Mouse (Mus musculus) embryonic facial prominence, embryonic 10.5 days (tissue): ENCODE results near the gene Tstd1. TPM values are rescaled to one million over a fixed set of nuclear protein-coding genes. Genes with fewer than 3 reads are reported as not detected.

ENCODE experiments used
- DNase-seq: peaks from one replicate; pipeline ENCODE4 v3.0.0-alpha.2; 2017; ENCODE audit warnings: low spot score
- H3K27ac ChIP-seq: fragments of 300-500 bp; sonication (generic); replicated peaks from 2 replicates; pipeline ENCODE4 v1.5.1; 2016; ENCODE audit warnings: mild to moderate bottlenecking
- H3K27me3 ChIP-seq: fragments of 300-500 bp; sonication (generic); replicated peaks from 2 replicates; pipeline ENCODE4 v1.6.1; 2016; ENCODE audit warnings: low read depth, mild to moderate bottlenecking; ENCODE audit not compliant: poor library complexity, severe bottlenecking
- H3K36me3 ChIP-seq: fragments of 300-500 bp; sonication (generic); replicated peaks from 2 replicates; pipeline ENCODE4 v1.6.1; 2016; ENCODE audit warnings: mild to moderate bottlenecking, moderate library complexity
- H3K4me1 ChIP-seq: fragments of 300-500 bp; sonication (generic); 2 replicates; pipeline ENCODE4 v1.6.1; 2016
- H3K4me3 ChIP-seq: fragments of 300-500 bp; sonication (generic); 2 replicates; pipeline ENCODE4 v1.5.1; 2016; ENCODE audit warnings: mild to moderate bottlenecking, moderate library complexity
- H3K9me3 ChIP-seq: fragments of 300-500 bp; sonication (generic); 2 replicates; pipeline ENCODE4 v1.6.1; 2016; ENCODE audit warnings: mild to moderate bottlenecking
- WGBS: fragments of 180-500 bp; shearing (Covaris S2); methylation state at CpG from one replicate; pipeline ENCODE4 v1.1.7; 2016; 5-methylcytosine and 5-hydroxymethylcytosine counted together
- polyA plus RNA-seq: library from polyadenylated mRNA; unstranded; fragments of >200 nt; fragmentation: Nextera tagmentation; extraction: Ambion mirVana; gene quantifications from 2 replicates; pipeline ENCODE4 v1.2.1, GENCODE M21; 2016

Gene Tstd1
- polyA plus RNA-seq, 1 experiment from 2014 or later = 6.0 TPM

- Histone ChIP-seq H3K27me3 (no peaks in the 10 kb centered on the region), H3K27ac (no peak overlapping the region), H3K4me1 (no peaks in the 10 kb centered on the region), H3K36me3 (peaks cover 17% of the 10 kb centered on the region), H3K9me3 (no peaks in the 10 kb centered on the region), H3K4me3 (no peak overlapping the region)
- DNase-seq = no peak
- 90% methylated on average over 5 of the region's 5 CpGs for WGBS
These were observed 47.2 kb downstream of the Tstd1 start for GRCm38 (mm10) chr1:171465749-171466412.

GRCm38 (mm10) chr1:171466565-171466964, 47.9 kb downstream of the Tstd1 start:
- no peak for DNase-seq
- Histone ChIP-seq H3K9me3 (no peaks in the 10 kb centered on the region), H3K36me3 (peaks cover 12% of the 10 kb centered on the region), H3K4me1 (no peaks in the 10 kb centered on the region), H3K4me3 (no peak overlapping the region), H3K27me3 (no peaks in the 10 kb centered on the region), H3K27ac (no peak overlapping the region)
- WGBS = 90% methylated on average over 4 of the region's 4 CpGs

GRCm38 (mm10) chr1:171469678-171470077, 51.0 kb downstream of the Tstd1 start:
- no peak overlapping the region for H3K4me3 ChIP-seq
- H3K27me3 ChIP-seq = no peaks in the 10 kb centered on the region
- no peaks in the 10 kb centered on the region for H3K36me3 ChIP-seq
- H3K4me1 ChIP-seq = no peaks in the 10 kb centered on the region
- DNase-seq = no peak
- 93% methylated on average over 3 of the region's 3 CpGs for WGBS
- no peaks in the 10 kb centered on the region for H3K9me3 ChIP-seq
- no peak overlapping the region for H3K27ac ChIP-seq

Other genes starting within 250 kb of the Tstd1 start
- 5.2 and 6.7 TPM in 2 replicates for gene Pcp4l1, start 222.6 kb upstream of the Tstd1 start, polyA plus RNA-seq
- gene Nr1i3, start 204.9 kb upstream of the Tstd1 start, polyA plus RNA-seq = 0.21 TPM in 2 replicates
- gene Tomm40l, start 196.4 kb upstream of the Tstd1 start, polyA plus RNA-seq = 32.4 and 33.3 TPM in 2 replicates
- gene Apoa2, start 193.8 kb upstream of the Tstd1 start, polyA plus RNA-seq = 2.7 and 3.1 TPM in 2 replicates
- 12.4 and 16.5 TPM in 2 replicates for gene Fcer1g, start 184.5 kb upstream of the Tstd1 start, polyA plus RNA-seq
- gene Adamts4, start 168.5 kb upstream of the Tstd1 start, polyA plus RNA-seq = 11.8 and 12.7 TPM in 2 replicates
- gene Ndufs2, start 167.5 kb upstream of the Tstd1 start, polyA plus RNA-seq = 269 and 279 TPM in 2 replicates
- 68.7 and 70.8 TPM in 2 replicates for gene B4galt3, start 148.5 kb upstream of the Tstd1 start, polyA plus RNA-seq
- 52.0 and 57.5 TPM in 2 replicates for gene Ppox, start 137.7 kb upstream of the Tstd1 start, polyA plus RNA-seq
- 106 and 107 TPM in 2 replicates for gene Usp21, start 130.9 kb upstream of the Tstd1 start, polyA plus RNA-seq
- gene Ufc1, start 123.8 kb upstream of the Tstd1 start, polyA plus RNA-seq = 100 and 105 TPM in 2 replicates
- gene Dedd, start 89.7 kb upstream of the Tstd1 start, polyA plus RNA-seq = 50.3 and 50.4 TPM in 2 replicates
- 33.6 and 36.8 TPM in 2 replicates for gene Nit1, start 73.2 kb upstream of the Tstd1 start, polyA plus RNA-seq
- gene Pfdn2, start 73.2 kb upstream of the Tstd1 start, polyA plus RNA-seq = 156 TPM in 2 replicates
- gene Klhdc9, start 58.1 kb upstream of the Tstd1 start, polyA plus RNA-seq = 1.2 and 1.6 TPM in 2 replicates
- gene Nectin4, start 48.8 kb upstream of the Tstd1 start, polyA plus RNA-seq = 2.6 and 4.6 TPM in 2 replicates
- 0.65 and 0.72 TPM in 2 replicates for gene Arhgap30, start 29.9 kb upstream of the Tstd1 start, polyA plus RNA-seq
- gene Usf1, start 7.6 kb upstream of the Tstd1 start, polyA plus RNA-seq = 138 and 139 TPM in 2 replicates
- 34.7 and 37.6 TPM in 2 replicates for gene F11r, start 18.7 kb downstream of the Tstd1 start, polyA plus RNA-seq
- gene Alyref2, start 84.6 kb downstream of the Tstd1 start, polyA plus RNA-seq = 7.4 and 9.3 TPM in 2 replicates
- gene Itln1, start 116.4 kb downstream of the Tstd1 start, polyA plus RNA-seq = not detected in 2 replicates
- gene Cd244a, start 140.3 kb downstream of the Tstd1 start, polyA plus RNA-seq = 0.19 TPM in 1 of 2 replicates, not detected in the other
- 0.06 and 0.07 TPM in 2 replicates for gene Ly9, start 188.5 kb downstream of the Tstd1 start, polyA plus RNA-seq
- gene Slamf7, start 234.2 kb downstream of the Tstd1 start, polyA plus RNA-seq = not detected in 2 replicates